Mouse (Mus musculus) embryonic facial prominence, embryonic 15.5 days (tissue): Measurements from ENCODE around the gene Tpst1. TPM values are rescaled to one million over a fixed set of nuclear protein-coding genes. Genes with fewer than 3 reads are reported as not detected.

Source experiments
- ATAC-seq: fragments of 200-750 bp; cut with Nextera tagmentation; 2 replicates; pipeline ENCODE4 v1.8.0; 2017; ENCODE audit warnings: low read depth, moderate TSS enrichment; ENCODE audit not compliant: insufficient number of reproducible peaks, low FRiP score, low TSS enrichment
- H3K27ac ChIP-seq: fragments of 300-500 bp; sonication (generic); replicated peaks from 2 replicates; pipeline ENCODE4 v1.5.1; 2015; ENCODE audit warnings: mild to moderate bottlenecking, inconsistent platforms
- H3K27me3 ChIP-seq: fragments of 300-500 bp; sonication (generic); 2 replicates; pipeline ENCODE4 v1.6.1; 2015; ENCODE audit warnings: inconsistent platforms
- H3K36me3 ChIP-seq: fragments of 300-500 bp; sonication (generic); 2 replicates; pipeline ENCODE4 v1.6.1; 2015; ENCODE audit warnings: mild to moderate bottlenecking, inconsistent platforms
- H3K4me1 ChIP-seq: fragments of 300-500 bp; sonication (generic); 2 replicates; pipeline ENCODE4 v1.6.1; 2015; ENCODE audit warnings: inconsistent platforms
- H3K4me2 ChIP-seq: fragments of 300-500 bp; sonication (generic); replicated peaks from 2 replicates; pipeline ENCODE4 v1.6.1; 2015; ENCODE audit warnings: mild to moderate bottlenecking, inconsistent platforms
- H3K4me3 ChIP-seq: fragments of 300-500 bp; sonication (generic); replicated peaks from 2 replicates; pipeline ENCODE4 v1.5.1; 2015; ENCODE audit warnings: mild to moderate bottlenecking, inconsistent platforms
- H3K9ac ChIP-seq: fragments of 300-500 bp; sonication (generic); 2 replicates; pipeline ENCODE4 v1.6.1; 2015; ENCODE audit warnings: inconsistent platforms
- H3K9me3 ChIP-seq: fragments of 300-500 bp; sonication (generic); replicated peaks from 2 replicates; pipeline ENCODE4 v1.6.1; 2016; ENCODE audit warnings: inconsistent platforms
- WGBS: fragments of 180-500 bp; shearing (Covaris S2); methylation state at CpG from one replicate; pipeline ENCODE4 v1.1.7; 2015; 5-methylcytosine and 5-hydroxymethylcytosine counted together
- polyA plus RNA-seq: library from polyadenylated mRNA; unstranded; fragments of >200 nt; fragmentation: Nextera tagmentation; extraction: Ambion mirVana; gene quantifications from 2 replicates; pipeline ENCODE4 v1.2.1, GENCODE M21; 2015

The Tpst1 gene
- polyA plus RNA-seq, 1 experiment from 2014 or later = 99.2 TPM

DNA sequence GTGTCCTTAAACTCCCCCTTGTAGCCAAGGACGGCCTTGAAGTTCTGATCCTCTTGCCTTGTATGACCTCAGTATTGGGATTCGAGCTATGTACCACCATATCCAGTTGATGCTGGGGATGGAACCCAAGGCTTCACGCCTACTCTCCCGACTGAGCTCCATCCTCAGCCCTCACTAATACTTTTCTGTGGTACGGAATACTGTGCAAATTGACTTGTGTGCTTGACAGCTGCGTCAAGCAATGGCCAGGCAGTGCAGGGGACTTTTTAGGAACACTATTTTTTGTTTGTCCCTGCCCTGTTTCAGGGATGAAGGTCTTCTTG lies 5.7 kb downstream of the Tpst1 start:
- H3K4me1 ChIP-seq = peaks cover 16% of the 10 kb centered on the region
- H3K9ac ChIP-seq = peak overlapping the region; percentile 72; the same call in 1 of the 2 replicates
- H3K9me3 ChIP-seq = no peaks in the 10 kb centered on the region
- H3K27ac ChIP-seq = peak overlapping the region; percentile 68; the same call in 1 of the 2 replicates
- no peak for ATAC-seq
- H3K4me3 ChIP-seq = peak overlapping the region; percentile 68
- peaks cover 6% of the 10 kb centered on the region; the same call in 1 of the 2 replicates for H3K36me3 ChIP-seq
- WGBS = 40% methylated on average over 6 of the region's 6 CpGs
- H3K4me2 ChIP-seq = peak overlapping the region; percentile 75
- no peaks in the 10 kb centered on the region for H3K27me3 ChIP-seq

- Histone ChIP-seq H3K4me3 (peak overlapping the region; percentile 68), H3K4me2 (peak overlapping the region; percentile 75), H3K9me3 (no peaks in the 10 kb centered on the region), H3K36me3 (peaks cover 6% of the 10 kb centered on the region; the same call in 1 of the 2 replicates), H3K27me3 (no peaks in the 10 kb centered on the region), H3K9ac (peak overlapping the region; percentile 72), H3K4me1 (peaks cover 21% of the 10 kb centered on the region), H3K27ac (peak overlapping the region; percentile 80)
- WGBS = under 1% methylated on average over 70 of the region's 86 CpGs
- peak; percentile 95 for ATAC-seq
These were observed 6.3 kb downstream of the Tpst1 start for GRCm38 (mm10) chr5:130079202-130080050.

- Histone ChIP-seq H3K36me3 (peaks cover 6% of the 10 kb centered on the region; the same call in 1 of the 2 replicates), H3K9ac (peak overlapping the region; percentile 72), H3K4me1 (peaks cover 21% of the 10 kb centered on the region), H3K27ac (no peak overlapping the region), H3K27me3 (no peaks in the 10 kb centered on the region), H3K4me3 (peak overlapping the region; percentile 68), H3K9me3 (no peaks in the 10 kb centered on the region), H3K4me2 (peak overlapping the region; percentile 75)
- ATAC-seq = no peak
- 67% methylated on average over 16 of the region's 16 CpGs for WGBS
These were observed 7.0 kb downstream of the Tpst1 start for GRCm38 (mm10) chr5:130080051-130080681.

- WGBS = 94% methylated on average over 8 of the region's 8 CpGs
- H3K4me1 ChIP-seq = peaks cover 20% of the 10 kb centered on the region
- H3K27me3 ChIP-seq = no peaks in the 10 kb centered on the region
These were observed 8.2 kb downstream of the Tpst1 start for GRCm38 (mm10) chr5:130081181-130081881.

GRCm38 (mm10) chr5:130082431-130082830 lies 9.3 kb downstream of the Tpst1 start:
- H3K9me3 ChIP-seq = no peaks in the 10 kb centered on the region
- H3K4me2 ChIP-seq = no peak overlapping the region
- H3K27ac ChIP-seq = no peak overlapping the region
- 72% methylated on average over 4 of the region's 4 CpGs for WGBS
- no peak overlapping the region for H3K9ac ChIP-seq
- no peak overlapping the region for H3K4me3 ChIP-seq
- no peak for ATAC-seq
- H3K36me3 ChIP-seq = peaks cover 6% of the 10 kb centered on the region; the same call in 1 of the 2 replicates
- H3K4me1 ChIP-seq = peaks cover 18% of the 10 kb centered on the region
- H3K27me3 ChIP-seq = no peaks in the 10 kb centered on the region

More at GRCm38 (mm10) chr5:130081181-130081881, 8.2 kb downstream of the Tpst1 start:
- ATAC-seq = no peak
- H3K27ac ChIP-seq = no peak overlapping the region
- H3K9me3 ChIP-seq = no peaks in the 10 kb centered on the region
- H3K4me2 ChIP-seq = no peak overlapping the region
- H3K9ac ChIP-seq = no peak overlapping the region
- no peak overlapping the region for H3K4me3 ChIP-seq
- H3K36me3 ChIP-seq = peaks cover 6% of the 10 kb centered on the region; the same call in 1 of the 2 replicates

- WGBS = 67% methylated on average over 3 of the region's 3 CpGs
- no peaks in the 10 kb centered on the region for H3K27me3 ChIP-seq
- no peak for ATAC-seq
These were observed 11.1 kb downstream of the Tpst1 start for GRCm38 (mm10) chr5:130084271-130084670.

DNA sequence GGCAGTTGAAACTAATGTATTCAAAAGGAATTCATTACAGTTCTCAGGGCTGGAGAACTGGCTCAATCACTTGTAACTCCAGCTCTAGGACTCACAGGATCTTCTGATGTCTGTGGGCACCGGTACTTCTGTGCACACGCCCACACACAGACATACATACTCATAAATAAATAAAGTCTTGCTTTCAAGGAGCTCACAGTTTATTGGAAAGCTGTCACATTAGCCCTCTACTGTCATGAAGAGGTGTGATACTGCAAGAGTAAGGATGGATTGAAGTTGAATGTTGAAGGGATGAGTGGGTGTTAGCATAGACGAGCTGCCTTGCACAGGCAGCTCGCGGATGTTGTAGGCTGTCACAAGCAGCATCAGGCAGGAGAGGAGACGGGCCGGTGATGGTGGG lies 14.9 kb downstream of the Tpst1 start:
- Histone ChIP-seq H3K27me3 (no peaks in the 10 kb centered on the region), H3K4me2 (no peak overlapping the region), H3K4me1 (0 out of 2 replicates have a peak, but pooled peaks cover 5% of the 10 kb centered on the region), H3K4me3 (no peak overlapping the region), H3K36me3 (peaks cover 10% of the 10 kb centered on the region; the same call in 1 of the 2 replicates), H3K9ac (no peak overlapping the region), H3K9me3 (no peaks in the 10 kb centered on the region), H3K27ac (no peak overlapping the region)
- ATAC-seq = no peak
- WGBS = 89% methylated on average over 7 of the region's 7 CpGs

More at GRCm38 (mm10) chr5:130084271-130084670, 11.1 kb downstream of the Tpst1 start:
- peaks cover 12% of the 10 kb centered on the region for H3K4me1 ChIP-seq
- H3K9me3 ChIP-seq = no peaks in the 10 kb centered on the region
- no peak overlapping the region for H3K9ac ChIP-seq
- peaks cover 6% of the 10 kb centered on the region; the same call in 1 of the 2 replicates for H3K36me3 ChIP-seq
- no peak overlapping the region for H3K4me3 ChIP-seq
- H3K4me2 ChIP-seq = no peak overlapping the region
- peak overlapping the region; percentile 18; the same call in 1 of the 2 replicates for H3K27ac ChIP-seq

- Histone ChIP-seq H3K4me3 (no peak overlapping the region), H3K9ac (no peak overlapping the region), H3K27ac (no peak overlapping the region), H3K27me3 (no peaks in the 10 kb centered on the region), H3K9me3 (no peaks in the 10 kb centered on the region), H3K4me1 (0 out of 2 replicates have a peak, but pooled peaks cover 5% of the 10 kb centered on the region), H3K36me3 (peaks cover 10% of the 10 kb centered on the region; the same call in 1 of the 2 replicates), H3K4me2 (no peak overlapping the region)
- no peak for ATAC-seq
- 92% methylated on average over 4 of the region's 4 CpGs for WGBS
These were observed 15.5 kb downstream of the Tpst1 start for GRCm38 (mm10) chr5:130088612-130089011.

- H3K4me2 ChIP-seq = no peak overlapping the region
- H3K4me3 ChIP-seq = no peak overlapping the region
- peak; percentile 43; the same call in 1 of the 2 replicates for ATAC-seq
- H3K27ac ChIP-seq = no peak overlapping the region
- no peaks in the 10 kb centered on the region for H3K27me3 ChIP-seq
- 65% methylated on average over 7 of the region's 7 CpGs for WGBS
- H3K9me3 ChIP-seq = no peaks in the 10 kb centered on the region
- no peak overlapping the region for H3K9ac ChIP-seq
- H3K36me3 ChIP-seq = peaks cover 10% of the 10 kb centered on the region; the same call in 1 of the 2 replicates
- H3K4me1 ChIP-seq = 0 out of 2 replicates have a peak, but pooled peaks cover under 1% of the 10 kb centered on the region
These were observed 16.1 kb downstream of the Tpst1 start for GRCm38 (mm10) chr5:130089177-130089576.

DNA sequence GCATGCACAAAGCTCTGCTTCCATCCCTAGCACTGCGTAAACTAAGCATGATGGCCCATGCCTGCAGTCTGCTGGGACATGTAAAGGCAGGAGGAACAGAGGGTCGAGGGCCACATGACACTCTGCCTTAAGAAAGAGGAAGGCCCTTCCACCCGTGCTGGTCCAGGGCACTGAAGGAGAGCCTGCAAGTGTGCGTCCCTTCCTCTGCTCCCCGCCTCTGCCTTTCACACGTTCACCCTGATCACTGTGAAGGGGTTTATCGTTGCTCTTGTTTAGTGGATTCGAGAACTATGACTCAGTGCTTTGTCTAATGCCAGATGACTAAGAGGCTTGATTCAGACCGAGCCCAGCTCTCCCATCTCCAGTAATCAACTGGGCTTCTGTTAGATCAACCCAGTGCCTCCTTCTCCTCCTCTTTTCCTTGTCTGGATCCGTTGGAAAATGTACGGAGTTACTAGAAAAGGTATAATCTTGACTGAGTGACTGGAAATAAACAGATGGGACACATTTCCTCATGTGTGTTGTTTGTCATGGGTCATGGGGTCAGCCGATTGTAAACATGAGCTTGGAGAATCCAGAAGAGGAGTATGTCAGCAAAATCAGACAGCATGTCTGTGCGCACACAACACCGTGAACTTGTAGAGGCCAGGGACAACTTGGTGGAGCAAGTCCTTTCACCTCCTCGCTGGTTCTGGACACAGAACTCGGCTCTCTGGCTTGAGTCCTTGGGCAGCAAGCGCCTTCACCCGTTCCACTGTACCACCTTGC lies 16.7 kb downstream of the Tpst1 start:
- ATAC-seq = no peak
- Histone ChIP-seq H3K27ac (no peak overlapping the region), H3K4me1 (no peaks in the 10 kb centered on the region), H3K9ac (no peak overlapping the region), H3K36me3 (peaks cover 10% of the 10 kb centered on the region; the same call in 1 of the 2 replicates), H3K9me3 (no peaks in the 10 kb centered on the region), H3K4me3 (no peak overlapping the region), H3K4me2 (no peak overlapping the region), H3K27me3 (no peaks in the 10 kb centered on the region)
- 82% methylated on average over 18 of the region's 18 CpGs for WGBS
